Mouse (Mus musculus): Measurements from ENCODE around the gene Ano2. TPM values are rescaled to one million over a fixed set of nuclear protein-coding genes. Genes with fewer than 3 reads are reported as not detected.

The Ano2 gene
- polyA plus RNA-seq, 1 experiment: 0.66 TPM

DNA sequence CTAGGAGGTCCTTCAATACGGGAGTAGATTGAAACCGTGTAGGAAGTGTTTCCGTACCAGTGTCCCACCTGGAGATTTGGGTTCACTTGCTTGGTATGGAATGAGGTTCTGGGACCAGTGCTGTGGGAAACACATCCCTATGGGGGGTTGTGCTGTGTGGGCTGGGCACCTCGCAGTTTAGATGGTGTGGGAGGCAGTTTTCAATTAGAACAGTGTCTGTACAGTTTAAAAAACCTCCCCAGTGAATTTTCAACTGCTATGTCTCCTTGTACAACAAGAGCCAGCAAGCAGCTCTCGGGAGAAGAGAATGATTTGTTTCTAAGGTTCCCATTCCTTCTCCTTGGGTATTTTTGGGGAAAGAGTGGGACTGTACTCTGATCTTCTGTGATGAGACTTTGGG, 86.1 kb downstream of the Ano2 start:
- WGBS: 68% methylated on average over 5 of the region's 5 CpGs
- H3K27ac ChIP-seq (ENCODE audit: insufficient read depth, low read depth, low read length): no peak overlapping the region
- TF ChIP-seq POLR2A (IDR thresholded peaks at IDR 0.05; ENCODE audit: low read depth, low read length): no peak
- no peak for TF ChIP-seq CTCF (IDR thresholded peaks at IDR 0.05; ENCODE audit: extremely low read depth, insufficient read length, insufficient replicate concordance, low read depth, low read length)

GRCm38 (mm10) chr6:125802954-125803353, 112.7 kb downstream of the Ano2 start:
- H3K4me1 ChIP-seq (ENCODE audit: control insufficient read depth, insufficient read depth, insufficient read length, low read length): no peaks in the 10 kb centered on the region
- H3K36me3 ChIP-seq (ENCODE audit: control insufficient read depth, insufficient read depth, low read length): no peaks in the 10 kb centered on the region
- H3K4me3 ChIP-seq (ENCODE audit: low read depth, low read length): no peak overlapping the region
- TF ChIP-seq POLR2A (IDR thresholded peaks at IDR 0.05; ENCODE audit: low read depth, low read length): no peak
- 73% methylated on average over 8 of the region's 8 CpGs for WGBS
- no peaks in the 10 kb centered on the region for H3K27me3 ChIP-seq (ENCODE audit: control insufficient read depth, insufficient read depth, low read length)
- H3K27ac ChIP-seq (ENCODE audit: insufficient read depth, low read depth, low read length): no peak overlapping the region

More for the DNA sequence above, 86.1 kb downstream of the Ano2 start:
- Histone ChIP-seq H3K4me3 (ENCODE audit: low read depth, low read length) (no peak overlapping the region), H3K4me1 (ENCODE audit: control insufficient read depth, insufficient read depth, insufficient read length, low read length) (no peaks in the 10 kb centered on the region), H3K27me3 (ENCODE audit: control insufficient read depth, insufficient read depth, low read length) (no peaks in the 10 kb centered on the region), H3K36me3 (ENCODE audit: control insufficient read depth, insufficient read depth, low read length) (no peaks in the 10 kb centered on the region)

- H3K27me3 ChIP-seq (ENCODE audit: control insufficient read depth, insufficient read depth, low read length): no peaks in the 10 kb centered on the region
- H3K4me3 ChIP-seq (ENCODE audit: low read depth, low read length): no peak overlapping the region
- no peaks in the 10 kb centered on the region for H3K4me1 ChIP-seq (ENCODE audit: control insufficient read depth, insufficient read depth, insufficient read length, low read length)
- TF ChIP-seq CTCF (IDR thresholded peaks at IDR 0.05; ENCODE audit: extremely low read depth, insufficient read length, insufficient replicate concordance, low read depth, low read length) (no peak), POLR2A (IDR thresholded peaks at IDR 0.05; ENCODE audit: low read depth, low read length) (no peak)
- 56% methylated on average over 20 of the region's 20 CpGs for WGBS
- no peak overlapping the region for H3K27ac ChIP-seq (ENCODE audit: insufficient read depth, low read depth, low read length)
- H3K36me3 ChIP-seq (ENCODE audit: control insufficient read depth, insufficient read depth, low read length): no peaks in the 10 kb centered on the region
These were observed 113.3 kb downstream of the Ano2 start for GRCm38 (mm10) chr6:125803364-125804011.

DNA sequence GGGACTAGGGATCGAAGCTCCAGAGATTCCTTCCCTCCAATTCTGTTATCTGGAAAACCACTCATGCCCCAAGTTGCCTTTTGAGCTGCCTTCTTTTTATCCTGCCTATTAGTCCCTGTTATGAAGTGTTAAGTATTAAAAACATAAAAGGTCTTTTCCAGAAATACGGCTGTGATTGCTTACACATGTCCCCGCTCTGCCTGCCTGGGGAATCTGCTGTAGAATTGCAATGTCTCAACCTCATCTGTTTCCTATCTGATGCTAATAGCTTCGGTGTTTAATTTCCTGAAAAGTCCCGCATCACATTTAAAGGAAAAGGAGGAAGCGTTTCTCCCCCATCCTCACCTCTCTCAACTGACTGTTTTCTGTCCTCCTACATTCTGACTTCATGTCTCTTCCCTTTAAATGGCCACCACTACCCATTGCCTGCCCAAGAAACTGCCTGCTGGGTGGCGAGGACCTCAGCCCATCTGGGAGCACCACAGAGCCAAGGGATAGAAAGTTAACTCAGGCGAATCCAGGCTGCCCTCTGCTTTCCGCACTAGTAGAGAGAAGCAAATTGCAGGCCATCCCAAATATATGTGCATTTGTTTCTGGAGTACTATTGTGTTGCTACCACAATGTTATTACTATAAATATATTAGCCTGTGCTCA, 118.9 kb downstream of the Ano2 start:
- Histone ChIP-seq H3K36me3 (ENCODE audit: control insufficient read depth, insufficient read depth, low read length) (no peaks in the 10 kb centered on the region), H3K27ac (ENCODE audit: insufficient read depth, low read depth, low read length) (no peak overlapping the region), H3K4me3 (ENCODE audit: low read depth, low read length) (no peak overlapping the region), H3K27me3 (ENCODE audit: control insufficient read depth, insufficient read depth, low read length) (no peaks in the 10 kb centered on the region), H3K4me1 (ENCODE audit: control insufficient read depth, insufficient read depth, insufficient read length, low read length) (no peaks in the 10 kb centered on the region)
- 77% methylated on average over 9 of the region's 9 CpGs for WGBS
- TF ChIP-seq CTCF (IDR thresholded peaks at IDR 0.05; ENCODE audit: extremely low read depth, insufficient read length, insufficient replicate concordance, low read depth, low read length) (no peak), POLR2A (IDR thresholded peaks at IDR 0.05; ENCODE audit: low read depth, low read length) (no peak)

DNA sequence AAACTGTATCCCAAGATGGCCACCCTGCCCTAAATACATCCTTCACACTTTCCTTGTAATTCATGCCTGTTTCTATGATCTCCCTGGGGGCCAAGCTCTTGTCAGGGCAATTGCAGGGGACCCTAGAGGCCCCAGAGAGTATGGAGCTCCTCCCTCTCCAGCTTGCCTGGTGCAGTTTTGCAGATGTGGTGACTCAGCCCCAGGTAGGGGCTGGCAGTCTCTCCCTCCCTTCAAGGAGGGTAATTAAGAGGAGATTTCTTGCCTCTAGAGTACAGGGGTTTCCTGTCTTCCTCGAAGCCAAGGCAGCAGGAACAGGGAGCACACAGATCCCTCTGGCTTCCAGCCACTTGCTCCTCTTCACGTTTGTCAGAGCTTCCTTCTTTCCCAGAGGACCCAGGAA, 121.2 kb downstream of the Ano2 start:
- 23% methylated on average over 2 of the region's 2 CpGs for WGBS
- H3K4me1 ChIP-seq (ENCODE audit: control insufficient read depth, insufficient read depth, insufficient read length, low read length): no peaks in the 10 kb centered on the region
- no peak overlapping the region for H3K27ac ChIP-seq (ENCODE audit: insufficient read depth, low read depth, low read length)
- no peak overlapping the region for H3K4me3 ChIP-seq (ENCODE audit: low read depth, low read length)
- no peaks in the 10 kb centered on the region for H3K27me3 ChIP-seq (ENCODE audit: control insufficient read depth, insufficient read depth, low read length)
- no peaks in the 10 kb centered on the region for H3K36me3 ChIP-seq (ENCODE audit: control insufficient read depth, insufficient read depth, low read length)
- TF ChIP-seq POLR2A (IDR thresholded peaks at IDR 0.05; ENCODE audit: low read depth, low read length): no peak
- no peak for TF ChIP-seq CTCF (IDR thresholded peaks at IDR 0.05; ENCODE audit: extremely low read depth, insufficient read length, insufficient replicate concordance, low read depth, low read length)

DNA sequence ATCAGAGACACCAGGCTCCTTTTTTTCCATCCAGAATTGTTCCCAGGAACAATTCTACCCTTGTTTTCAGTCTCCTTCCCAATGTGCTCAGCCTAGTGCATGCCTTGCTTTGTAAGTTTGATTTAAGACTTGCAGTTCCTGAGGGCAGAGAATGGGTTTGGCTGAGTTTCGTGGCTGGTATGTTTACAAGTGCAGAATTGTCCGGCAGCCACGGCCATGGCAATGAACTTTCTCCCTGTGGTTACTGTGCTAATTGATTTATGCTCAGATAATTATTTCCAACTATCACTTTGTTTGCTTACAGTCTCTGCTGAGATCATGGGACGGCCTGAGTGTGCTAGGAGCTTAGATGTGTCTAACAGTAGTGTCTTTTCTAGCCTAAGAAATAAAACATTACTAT, 147.9 kb downstream of the Ano2 start:
- TF ChIP-seq CTCF (IDR thresholded peaks at IDR 0.05; ENCODE audit: extremely low read depth, insufficient read length, insufficient replicate concordance, low read depth, low read length) (no peak), POLR2A (IDR thresholded peaks at IDR 0.05; ENCODE audit: low read depth, low read length) (no peak)
- 29% methylated on average over 4 of the region's 4 CpGs for WGBS
- no peak overlapping the region for H3K4me3 ChIP-seq (ENCODE audit: low read depth, low read length)

DNA sequence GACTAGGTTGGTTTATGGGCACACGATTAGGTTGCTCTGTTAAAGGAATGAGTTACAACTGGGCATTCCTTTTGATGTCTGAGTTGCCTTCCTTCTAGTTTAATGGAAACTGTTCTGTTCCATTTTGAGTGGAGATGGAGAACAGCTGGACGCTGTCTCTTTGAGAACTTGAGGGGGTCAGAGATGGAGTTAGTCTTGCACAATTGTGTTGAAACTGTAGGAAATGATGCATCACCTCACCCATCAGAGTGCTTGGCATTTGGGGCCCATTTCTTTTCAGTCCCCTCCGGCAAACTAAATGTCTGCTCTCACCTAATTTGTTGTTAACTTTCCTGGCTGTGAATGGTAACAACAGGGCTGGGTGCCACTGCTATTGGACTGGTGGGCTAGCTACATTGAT, 151.1 kb downstream of the Ano2 start:
- Histone ChIP-seq H3K36me3 (ENCODE audit: control insufficient read depth, insufficient read depth, low read length) (no peaks in the 10 kb centered on the region), H3K27ac (ENCODE audit: insufficient read depth, low read depth, low read length) (no peak overlapping the region), H3K4me1 (ENCODE audit: control insufficient read depth, insufficient read depth, insufficient read length, low read length) (no peaks in the 10 kb centered on the region), H3K27me3 (ENCODE audit: control insufficient read depth, insufficient read depth, low read length) (no peaks in the 10 kb centered on the region), H3K4me3 (ENCODE audit: low read depth, low read length) (no peak overlapping the region)
- WGBS: 83% methylated on average over 3 of the region's 3 CpGs
- TF ChIP-seq CTCF (IDR thresholded peaks at IDR 0.05; ENCODE audit: extremely low read depth, insufficient read length, insufficient replicate concordance, low read depth, low read length) (no peak), POLR2A (IDR thresholded peaks at IDR 0.05; ENCODE audit: low read depth, low read length) (no peak)

More for the DNA sequence above, 147.9 kb downstream of the Ano2 start:
- no peak overlapping the region for H3K27ac ChIP-seq (ENCODE audit: insufficient read depth, low read depth, low read length)
- H3K4me1 ChIP-seq (ENCODE audit: control insufficient read depth, insufficient read depth, insufficient read length, low read length): no peaks in the 10 kb centered on the region
- H3K27me3 ChIP-seq (ENCODE audit: control insufficient read depth, insufficient read depth, low read length): no peaks in the 10 kb centered on the region
- H3K36me3 ChIP-seq (ENCODE audit: control insufficient read depth, insufficient read depth, low read length): no peaks in the 10 kb centered on the region
